Mouse (Mus musculus) common myeloid progenitor, adult 5-6 weeks (primary cell): ENCODE measurements around the gene Lurap1. TPM values are rescaled to one million over a fixed set of nuclear protein-coding genes. Genes with fewer than 3 reads are reported as not detected.

Experiments used
- ATAC-seq: replicated peaks from 2 replicates; pipeline ENCODE4 v1.8.0; 2016; ENCODE audit warnings: low read depth, mild to moderate bottlenecking, moderate TSS enrichment, inconsistent platforms; ENCODE audit not compliant: poor library complexity, severe bottlenecking
- total RNA-seq: library from RNA; stranded (forward); fragments of 200-1000, 187-1606 nt; gene quantifications from 2 replicates; pipeline ENCODE4 v1.2.3, GENCODE M21; 2017

Lurap1 gene
- 0.09 and 0.15 TPM in 2 replicates for total RNA-seq

DNA sequence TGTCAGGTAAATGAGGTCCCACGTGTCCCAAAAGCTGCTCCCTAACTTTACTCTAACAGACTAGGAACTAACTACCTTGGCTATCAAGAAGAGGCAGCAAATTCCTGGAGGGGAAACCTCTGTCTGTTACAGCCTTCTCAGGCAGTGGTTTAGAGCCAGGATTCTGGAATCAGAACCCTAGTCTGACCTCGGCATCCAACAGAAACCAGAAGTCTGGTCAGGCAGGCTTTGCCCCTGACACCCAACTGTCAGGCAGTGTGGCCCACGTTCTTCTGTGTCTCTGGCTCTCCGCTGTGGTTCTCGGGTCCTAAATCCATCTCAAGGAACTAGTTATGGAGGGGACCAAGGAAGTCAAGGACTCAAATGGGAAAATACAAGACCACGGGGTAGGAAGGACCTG, at the start of gene Lurap1:
Gene Lurap1 (minus strand): TSS at position 101 of the 400 bp plus-strand sequence.
- ATAC-seq: no peak

DNA sequence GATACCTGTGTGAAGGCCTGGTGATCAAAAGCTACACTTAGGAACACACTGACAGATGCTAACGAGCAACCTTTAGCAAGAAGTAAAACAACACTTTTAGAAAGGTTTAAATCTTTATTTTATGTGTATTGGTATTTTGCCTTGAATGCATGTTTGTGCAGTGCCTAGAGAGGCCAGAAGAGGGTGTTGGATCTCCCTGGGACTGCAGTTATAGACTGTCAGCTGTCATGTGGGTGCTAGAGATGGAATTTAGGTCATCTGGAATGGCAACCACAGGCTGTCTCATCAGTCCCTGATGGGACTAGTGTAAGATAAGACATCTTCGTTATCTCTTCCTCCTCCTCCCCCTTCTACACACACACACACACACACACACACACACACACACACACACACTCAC, 47.3 kb upstream of the Lurap1 start:
- ATAC-seq: no peak

DNA sequence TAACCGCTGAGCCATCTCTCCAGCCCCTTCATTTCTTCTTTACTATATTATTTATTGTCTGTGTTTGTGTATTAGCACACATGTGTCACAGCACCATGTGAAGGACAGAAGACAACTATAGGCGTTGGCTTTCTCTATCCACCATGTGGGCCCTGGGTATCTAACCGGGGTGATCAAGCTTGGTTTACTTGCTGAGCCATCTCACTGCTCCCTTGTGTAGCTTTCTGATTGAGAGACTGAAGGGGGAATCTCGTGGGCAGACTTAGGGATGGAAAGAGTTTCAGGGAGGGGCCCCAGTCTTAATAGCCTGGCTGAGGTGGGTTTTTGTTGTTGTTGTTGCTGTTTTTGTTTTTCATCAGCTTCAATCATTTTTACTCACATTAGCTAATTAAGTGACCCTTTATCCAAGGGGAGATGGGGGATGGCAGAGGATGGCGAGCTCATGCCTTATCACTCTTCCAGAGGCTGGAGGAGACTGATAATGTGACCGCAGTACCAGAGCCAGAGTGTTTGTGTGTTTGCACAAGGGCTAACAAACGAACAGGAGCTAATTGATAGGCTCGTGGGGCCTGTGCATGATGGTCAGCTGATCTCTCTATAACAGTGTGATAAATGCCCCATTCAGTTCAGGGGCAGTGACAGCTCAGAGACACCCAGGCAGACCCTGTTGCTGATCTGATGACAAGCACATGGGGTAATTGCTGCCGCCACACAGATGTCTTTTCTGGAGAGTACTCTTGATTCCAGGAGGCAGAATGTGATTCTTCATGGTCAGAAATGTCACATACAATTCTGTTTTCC, 42.6 kb upstream of the Lurap1 start:
- ATAC-seq: peak; percentile 69

DNA sequence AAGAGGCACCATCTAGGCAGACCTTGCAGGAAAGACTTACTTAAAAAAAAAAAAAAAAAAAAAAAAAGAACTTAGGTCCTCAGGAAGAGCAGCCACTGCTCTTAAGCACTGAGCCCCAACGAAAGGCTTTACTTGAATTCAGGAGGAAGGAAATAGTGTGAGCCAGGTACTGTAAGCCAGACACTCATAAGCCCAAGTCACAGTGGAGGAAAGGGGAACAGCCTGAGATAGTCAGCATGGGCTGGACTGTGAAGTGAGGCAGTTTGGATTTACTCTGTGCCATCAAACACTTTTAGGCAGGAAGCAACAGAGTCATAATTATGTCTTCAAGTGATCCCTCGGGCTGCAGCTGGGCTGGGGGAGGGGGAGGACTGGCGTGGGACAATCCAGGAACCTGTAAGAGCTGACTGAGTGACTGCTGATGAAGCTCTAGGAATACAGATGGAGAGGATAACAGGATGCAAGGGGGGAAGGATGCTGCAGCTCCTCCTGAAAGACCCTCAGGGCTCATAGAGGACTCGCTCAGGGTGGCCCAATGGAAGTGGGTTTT, 41.2 kb upstream of the Lurap1 start:
- ATAC-seq: 0 out of 2 replicates have a peak, but pooled peaks have one; percentile 39

DNA sequence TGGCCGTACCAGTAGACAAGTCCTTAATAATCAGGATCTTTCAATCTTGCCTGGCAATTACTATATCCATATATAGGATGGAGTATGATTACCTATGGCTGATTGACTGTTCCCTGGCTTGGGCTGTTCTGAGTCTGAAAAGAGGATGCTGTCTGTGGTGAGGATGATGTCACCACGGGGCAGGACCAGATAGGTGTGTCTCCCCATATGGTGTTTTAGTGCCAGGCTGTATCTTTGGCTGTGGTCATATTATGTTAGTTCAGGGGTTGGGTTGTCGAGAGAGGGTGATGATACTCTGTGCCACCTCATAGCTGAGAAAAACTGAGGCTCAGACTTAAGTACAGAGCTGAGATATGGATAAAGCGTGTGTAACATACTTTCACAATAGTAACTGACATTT, 33.9 kb upstream of the Lurap1 start:
- ATAC-seq: no peak

DNA sequence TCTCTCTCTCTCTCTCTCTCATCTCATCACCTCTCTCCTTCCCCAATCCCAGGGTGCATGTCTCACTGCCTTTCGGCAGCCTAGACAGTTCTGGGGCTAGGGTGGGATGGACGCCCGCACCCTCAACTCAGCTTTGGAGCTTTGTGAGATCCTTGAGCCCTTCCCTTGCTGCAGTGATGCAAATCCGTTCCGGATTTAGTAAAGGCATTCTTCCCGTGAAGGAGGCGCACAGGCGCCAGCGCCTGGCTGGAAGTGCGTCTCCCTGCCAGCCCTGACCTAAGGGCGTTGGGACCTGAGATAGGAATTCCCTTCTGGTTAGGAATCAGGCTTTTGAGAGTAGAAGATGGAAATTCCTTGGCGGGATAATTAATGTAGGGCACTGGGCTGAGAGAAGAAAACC, 31.6 kb upstream of the Lurap1 start:
- no peak for ATAC-seq

DNA sequence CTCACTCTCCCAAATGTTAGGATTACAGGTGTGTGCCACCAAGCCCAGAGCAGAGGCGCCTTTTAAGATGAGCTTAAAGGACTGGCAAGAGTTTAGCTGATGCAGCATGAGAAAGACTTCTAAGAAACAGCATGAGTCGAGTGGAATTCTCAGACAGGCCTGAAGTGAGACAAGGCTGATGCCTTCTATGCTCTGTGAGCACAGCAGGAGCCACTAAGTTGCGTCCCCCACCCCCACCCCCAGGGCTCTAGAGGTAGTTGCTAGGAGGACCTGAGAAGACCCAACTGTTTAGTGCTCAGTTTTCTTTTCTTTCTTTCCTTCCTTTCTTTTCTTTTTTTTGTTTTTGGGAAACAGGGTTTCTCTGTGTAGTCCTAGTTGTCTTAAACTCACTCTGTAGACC, 30.9 kb upstream of the Lurap1 start:
- ATAC-seq: no peak

DNA sequence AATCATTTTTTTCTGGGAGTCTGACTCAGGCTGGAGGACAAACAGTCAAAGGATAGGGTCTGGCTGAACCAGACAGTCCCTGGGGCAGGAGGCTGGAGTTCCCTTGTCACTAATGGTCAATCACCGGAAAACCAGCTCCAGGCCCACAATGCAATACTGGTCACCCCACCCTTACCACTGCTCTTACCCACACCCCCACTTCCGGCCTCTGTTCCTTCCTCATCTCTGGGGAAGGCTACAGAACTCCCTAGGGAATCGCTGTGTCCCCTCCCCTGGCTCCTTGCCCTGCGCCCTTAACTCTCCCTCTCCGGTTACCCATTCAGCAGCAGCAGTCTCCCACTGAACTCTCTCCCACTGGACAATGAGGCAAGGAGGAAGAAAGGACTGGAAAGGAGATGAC, 26.0 kb upstream of the Lurap1 start:
- ATAC-seq: peak; percentile 31; the same call in 1 of the 2 replicates

DNA sequence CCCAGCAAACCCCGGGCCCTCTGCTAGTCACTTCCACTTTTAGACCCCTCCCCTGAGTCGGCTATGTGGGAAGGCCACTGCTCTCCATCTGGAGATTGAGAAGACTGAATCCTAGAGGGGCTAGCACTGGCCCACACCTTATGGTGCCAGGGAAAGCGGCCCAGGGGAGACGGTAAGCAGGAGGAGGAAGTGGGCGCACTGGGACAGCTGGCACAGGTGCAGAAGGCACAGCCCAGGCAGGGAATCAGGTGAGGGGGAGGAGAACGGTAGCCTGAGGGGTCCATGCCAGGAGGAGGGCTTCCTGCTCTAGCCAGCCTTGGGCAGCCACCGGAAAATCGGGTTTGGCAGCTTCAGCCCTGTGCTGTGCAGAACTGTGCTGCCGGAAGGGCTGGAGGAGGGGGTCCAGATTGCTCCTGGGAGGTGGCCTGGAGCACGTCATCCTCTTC, 25.4 kb upstream of the Lurap1 start:
- ATAC-seq: peak; percentile 67

DNA sequence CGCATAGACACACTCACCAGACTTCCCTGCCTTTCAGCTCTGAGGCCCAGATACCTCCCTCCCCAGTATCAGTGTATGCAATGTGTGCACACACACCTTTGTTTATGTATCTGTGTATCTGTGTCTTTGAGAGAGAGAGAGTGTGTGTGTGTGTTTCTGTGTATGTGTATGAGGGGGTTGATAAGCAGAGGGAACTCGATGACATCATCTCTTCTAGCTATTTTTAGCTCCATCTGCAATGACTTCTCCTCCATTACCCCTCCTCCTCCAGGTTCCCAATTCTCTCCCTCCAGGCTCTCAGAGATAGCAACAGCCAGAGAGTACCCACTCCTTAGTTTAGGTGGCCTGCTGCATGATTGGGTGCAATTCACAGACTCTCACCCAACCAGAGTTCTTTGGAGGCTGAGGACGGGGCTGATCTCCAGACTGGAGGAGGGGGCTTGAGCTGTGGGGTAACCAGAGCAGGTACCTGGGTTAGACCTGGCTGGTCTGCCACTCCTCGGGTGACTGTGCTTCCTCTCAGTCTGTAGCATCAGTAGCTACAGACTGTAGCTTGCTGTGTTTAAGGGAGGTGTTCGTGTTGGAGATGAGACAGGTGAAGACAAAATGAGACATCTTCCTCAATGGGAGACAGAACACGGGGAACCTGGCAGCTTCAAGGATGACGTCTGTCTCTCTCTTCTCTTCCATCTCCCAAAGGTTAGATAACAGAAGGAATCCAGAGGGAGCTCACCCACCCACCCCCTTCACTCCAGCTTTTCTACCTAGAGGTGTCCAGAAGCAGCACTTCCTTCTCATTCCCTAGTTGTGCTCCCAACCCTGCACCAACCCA, 24.8 kb upstream of the Lurap1 start:
- peak; percentile 21 for ATAC-seq

DNA sequence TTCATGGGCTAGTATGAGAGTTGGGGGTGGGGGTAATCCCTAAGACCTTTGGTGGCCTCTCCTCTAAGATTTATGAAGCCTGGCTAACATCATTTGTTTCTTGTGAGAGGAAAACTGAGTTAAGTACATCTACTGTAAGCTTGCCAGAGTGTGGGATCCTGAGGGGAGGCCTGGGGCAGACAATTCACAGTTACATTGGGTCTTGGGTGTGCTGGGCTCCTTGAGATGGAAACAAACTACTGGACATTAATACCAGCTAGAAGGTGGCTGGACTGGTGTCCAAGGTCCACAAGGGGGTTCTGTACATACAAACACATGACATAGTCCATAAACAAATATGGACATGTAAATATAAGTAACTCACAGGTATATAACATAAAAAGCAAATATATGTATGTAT, 24.0 kb upstream of the Lurap1 start:
- ATAC-seq: no peak

DNA sequence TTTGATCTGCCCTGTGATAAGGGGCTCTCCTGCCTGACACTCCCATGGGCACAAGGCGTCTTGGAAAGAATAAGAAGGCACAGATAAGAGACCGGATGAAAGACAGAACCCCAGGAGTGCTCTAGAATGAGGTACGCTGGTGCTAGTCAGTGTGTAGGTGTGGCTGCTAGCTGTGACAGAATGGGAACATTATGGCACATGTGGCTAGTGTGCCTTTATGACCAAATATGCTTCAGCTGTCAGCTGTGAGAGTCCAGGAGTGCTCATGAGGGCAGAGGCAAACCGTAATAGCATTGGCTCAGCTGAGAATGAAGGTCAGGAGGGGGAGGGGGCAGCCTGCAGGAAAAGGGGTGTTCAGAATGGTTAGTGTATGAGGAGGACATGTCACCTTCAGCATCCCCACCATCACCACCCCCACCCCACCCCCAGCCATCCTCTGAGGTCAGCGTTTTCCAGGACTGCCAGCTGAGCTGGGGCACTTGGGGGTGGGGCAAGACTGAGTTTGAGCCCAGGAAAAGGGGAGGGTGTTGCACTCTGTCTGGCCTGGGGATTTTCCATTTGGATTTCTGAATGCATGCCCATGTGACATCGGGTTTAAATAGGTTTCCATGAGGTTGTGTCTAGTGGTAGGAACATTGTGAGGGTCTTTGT, 23.5 kb upstream of the Lurap1 start:
- no peak for ATAC-seq

DNA sequence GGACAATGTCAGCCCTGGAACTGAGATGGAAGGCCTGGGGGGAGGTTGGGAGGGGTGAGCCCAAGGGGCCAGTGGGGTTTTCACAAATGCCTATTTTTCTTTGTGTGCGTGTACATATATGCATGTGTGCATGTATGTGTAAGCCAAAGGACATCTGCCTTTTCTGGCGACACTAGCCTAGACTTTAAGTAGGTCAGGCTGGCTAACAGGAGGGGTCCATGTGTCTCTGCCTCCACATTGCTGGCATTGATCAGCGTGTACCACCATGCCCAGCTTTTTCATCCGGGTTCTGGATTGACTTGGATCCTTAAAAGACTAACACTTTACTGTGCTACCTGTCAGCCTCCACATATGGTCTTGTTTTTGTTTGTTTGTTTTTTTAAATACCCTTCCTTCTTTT, 22.6 kb upstream of the Lurap1 start:
- ATAC-seq: no peak

DNA sequence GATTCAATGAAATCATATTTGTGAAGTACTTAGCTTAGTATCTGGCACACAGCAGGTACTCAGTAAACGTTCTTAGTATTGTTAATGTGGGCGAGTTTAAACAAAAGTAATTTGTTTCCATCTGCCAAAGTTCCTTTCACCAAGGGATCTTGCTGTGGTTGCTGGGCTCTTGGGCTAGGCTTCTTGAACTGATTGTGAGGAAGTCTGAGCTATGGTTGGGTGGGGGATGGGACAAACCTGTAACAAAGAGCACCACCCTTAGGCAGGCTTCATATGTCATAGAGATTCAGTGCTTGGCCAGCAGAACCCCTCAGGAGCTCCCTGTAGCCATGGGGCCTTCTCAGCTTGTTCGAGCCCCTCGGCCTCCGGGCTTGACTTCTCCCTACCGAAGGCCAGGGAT, 21.9 kb upstream of the Lurap1 start, which contains the start of the genes 1700042G07Rik and Gm49337:
Gene 1700042G07Rik (plus strand): TSS at position 301 of the 400 bp plus-strand sequence.
Gene Gm49337 (plus strand): TSS at position 313 of the 400 bp plus-strand sequence.
- ATAC-seq: no peak

DNA sequence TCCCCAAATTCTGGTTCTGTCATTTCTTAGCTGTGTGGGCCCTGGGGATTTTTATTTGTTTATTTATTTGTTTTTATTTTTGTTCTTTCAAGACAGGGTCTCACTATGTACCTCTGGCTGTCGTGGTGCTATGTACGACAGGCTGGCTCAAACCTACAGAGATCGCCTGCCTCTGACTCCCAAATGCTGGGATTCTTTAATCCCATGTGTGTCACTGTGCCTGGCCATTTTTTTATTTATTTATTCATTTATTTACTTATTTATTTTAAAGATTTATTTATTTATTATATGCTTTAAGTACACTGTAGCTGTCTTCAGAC, 18.2 kb upstream of the Lurap1 start:
- ATAC-seq: no peak

DNA sequence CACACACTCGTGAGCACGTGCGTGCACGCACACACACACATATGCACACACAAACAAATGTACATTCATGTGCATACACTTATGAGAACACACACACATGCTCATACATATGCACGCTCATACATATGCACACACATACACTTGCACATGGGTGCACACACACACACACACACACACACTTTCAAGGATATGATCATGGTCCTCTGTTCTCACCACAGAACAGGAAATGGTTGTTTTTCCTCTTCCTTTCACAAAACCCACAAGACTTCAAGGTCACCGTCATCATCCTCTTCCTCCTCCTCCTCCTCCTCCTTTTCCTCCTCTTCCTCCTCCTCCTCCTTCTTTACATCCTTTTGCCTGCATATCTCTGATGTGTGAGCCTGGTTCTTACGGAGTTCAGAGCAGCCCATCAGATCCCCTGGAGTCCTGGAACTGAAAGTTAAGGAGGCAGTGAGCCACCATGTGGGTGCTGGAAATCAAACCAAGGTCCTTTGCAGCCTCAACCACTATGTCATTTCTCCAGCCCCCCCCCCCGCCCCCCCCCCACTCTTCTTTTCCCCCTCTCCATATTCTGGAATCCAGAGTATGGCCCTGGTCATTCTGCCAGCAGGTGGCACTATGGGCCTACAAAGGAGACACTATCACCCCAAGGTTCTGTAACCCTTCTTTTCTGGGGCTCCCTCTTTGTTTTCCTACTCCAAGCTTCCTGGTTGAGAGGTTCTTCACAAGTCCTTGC, 17.6 kb upstream of the Lurap1 start:
- peak; percentile 66 for ATAC-seq

DNA sequence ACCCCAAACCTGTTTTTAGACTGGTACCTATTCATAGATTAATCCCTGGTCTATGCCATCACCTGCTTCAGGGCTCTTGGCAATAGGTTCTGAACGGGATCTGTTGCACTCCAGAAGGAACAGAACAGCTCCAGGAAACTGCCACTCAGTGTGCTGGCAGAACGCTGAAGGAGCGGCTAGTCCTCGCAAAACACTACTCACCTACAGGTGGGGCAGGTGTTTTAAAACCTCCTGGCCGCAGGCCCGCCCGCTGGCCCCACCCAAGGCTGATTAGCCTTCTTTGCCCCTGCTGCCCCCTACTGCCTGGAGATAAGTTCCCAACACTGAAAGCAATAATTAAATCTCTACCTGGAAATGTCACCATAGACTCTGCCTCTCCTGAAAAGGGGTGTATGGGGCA, 16.3 kb upstream of the Lurap1 start, which contains the start of gene Tspan1:
Gene Tspan1 (minus strand): TSS at position 198 of the 400 bp plus-strand sequence.
- no peak for ATAC-seq

DNA sequence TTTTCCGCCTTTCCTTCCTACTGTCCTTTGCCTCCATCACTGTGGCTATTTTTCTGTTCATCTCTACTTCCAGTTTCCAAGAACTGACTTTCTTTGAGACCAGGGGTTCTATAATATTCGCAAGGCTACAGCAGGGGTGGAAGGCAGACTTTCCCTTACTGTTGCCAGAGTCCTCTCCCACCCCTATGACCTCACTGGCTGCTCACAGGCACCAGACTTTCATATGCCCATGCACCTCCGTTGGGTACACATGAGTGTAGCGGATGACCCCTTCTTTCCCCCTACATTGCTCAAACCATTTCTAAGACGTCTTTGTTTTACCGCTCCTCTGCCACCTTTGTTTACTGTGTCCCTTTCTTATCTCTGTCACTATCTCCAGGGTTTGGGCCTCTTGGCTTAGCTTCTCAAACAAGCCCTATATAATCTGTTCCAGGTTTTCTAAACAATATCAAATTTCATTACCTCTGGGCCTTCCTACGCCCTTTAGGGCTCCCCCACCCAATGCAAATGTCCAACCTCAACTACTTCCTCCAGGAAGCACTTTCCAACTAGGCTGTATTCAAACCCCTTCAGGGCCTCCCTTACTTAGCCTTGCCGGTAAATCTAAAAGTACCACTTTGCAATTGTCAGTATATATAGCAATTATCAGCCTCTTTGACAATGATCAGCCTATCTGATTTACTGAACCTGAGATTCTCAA, 14.7 kb upstream of the Lurap1 start:
- ATAC-seq: no peak
